Mouse (Mus musculus) liver, embryonic 16.5 days (tissue): Measurements from ENCODE around the gene Arl13b. TPM values are rescaled to one million over a fixed set of nuclear protein-coding genes. Genes with fewer than 3 reads are reported as not detected.

Experiments used
- ATAC-seq: fragments of 200-750 bp; cut with Nextera tagmentation; 2 replicates; pipeline ENCODE4 v1.8.0; 2017; ENCODE audit warnings: low read depth, mild to moderate bottlenecking, moderate number of reproducible peaks, moderate library complexity
- H3K27ac ChIP-seq: fragments of 300-500 bp; sonication (generic); 2 replicates; pipeline ENCODE4 v1.5.1; 2014; ENCODE audit warnings: mild to moderate bottlenecking, low read length
- H3K27me3 ChIP-seq: fragments of 300-500 bp; sonication (generic); 2 replicates; pipeline ENCODE4 v1.6.1; 2014; ENCODE audit warnings: low read depth, low read length, mixed read lengths; ENCODE audit not compliant: control insufficient read depth, insufficient read depth
- H3K36me3 ChIP-seq: fragments of 300-500 bp; sonication (generic); 2 replicates; pipeline ENCODE4 v1.6.1; 2014; ENCODE audit warnings: mild to moderate bottlenecking; ENCODE audit not compliant: control insufficient read depth, insufficient read depth
- H3K4me1 ChIP-seq: fragments of 300-500 bp; sonication (generic); 2 replicates; pipeline ENCODE4 v1.6.1; 2014; ENCODE audit warnings: low read depth, low read length, mixed read lengths; ENCODE audit not compliant: control insufficient read depth
- H3K4me2 ChIP-seq: fragments of 300-500 bp; sonication (generic); 2 replicates; pipeline ENCODE4 v1.6.1; 2014; ENCODE audit warnings: low read depth, low read length, mixed read lengths
- H3K4me3 ChIP-seq: fragments of 300-500 bp; sonication (generic); 2 replicates; pipeline ENCODE4 v1.5.1; 2014; ENCODE audit warnings: low read depth, mild to moderate bottlenecking, low read length
- H3K9ac ChIP-seq: fragments of 300-500 bp; sonication (generic); 2 replicates; pipeline ENCODE4 v1.6.1; 2014; ENCODE audit warnings: low read depth, low read length
- H3K9me3 ChIP-seq: fragments of 300-500 bp; sonication (generic); replicated peaks from 2 replicates; pipeline ENCODE4 v1.6.1; 2016; ENCODE audit warnings: low read length; ENCODE audit not compliant: control insufficient read depth
- WGBS: fragments of 180-500 bp; shearing (Covaris S2); extraction: QIAGEN DNeasy Blood & Tissue Kit; methylation state at CpG from one replicate; pipeline ENCODE4 v1.1.7; 2014; ENCODE audit not compliant: insufficient replicate concordance; 5-methylcytosine and 5-hydroxymethylcytosine counted together
- polyA plus RNA-seq: library from polyadenylated mRNA; unstranded; fragments of >200 nt; fragmentation: Nextera tagmentation; extraction: Ambion mirVana; gene quantifications from 2 replicates; pipeline ENCODE4 v1.2.1, GENCODE M21; 2015

Gene Arl13b
- polyA plus RNA-seq, 1 experiment from 2014 or later: 3.4 TPM

DNA sequence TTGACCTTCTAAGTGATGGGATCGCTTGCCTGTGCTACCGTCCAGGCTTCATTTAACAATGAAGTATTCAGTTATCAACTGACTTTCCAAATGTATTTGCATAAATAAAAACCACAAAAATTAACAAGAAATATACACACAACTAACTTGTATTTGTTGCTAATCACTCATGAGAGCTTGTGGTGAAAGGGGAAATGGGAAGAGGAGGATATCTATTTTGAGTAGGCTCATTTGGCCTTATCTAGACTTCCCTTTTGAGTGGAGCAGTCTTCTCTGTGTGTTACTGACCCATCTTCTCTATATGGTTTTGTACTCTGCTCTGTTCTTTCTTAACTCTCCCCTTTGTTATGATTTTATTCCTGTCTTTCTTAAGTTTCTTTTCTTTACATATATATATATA is 9.4 kb upstream of the Arl13b start:
- no peak for ATAC-seq
- Histone ChIP-seq H3K9me3 (no peaks in the 10 kb centered on the region), H3K27ac (no peak overlapping the region), H3K4me2 (no peak overlapping the region), H3K4me3 (no peak overlapping the region), H3K9ac (no peak overlapping the region), H3K27me3 (no peaks in the 10 kb centered on the region), H3K4me1 (no peaks in the 10 kb centered on the region; the same call in 1 of the 2 replicates), H3K36me3 (no peaks in the 10 kb centered on the region)
- WGBS: 48% methylated on average over 2 of the region's 2 CpGs

DNA sequence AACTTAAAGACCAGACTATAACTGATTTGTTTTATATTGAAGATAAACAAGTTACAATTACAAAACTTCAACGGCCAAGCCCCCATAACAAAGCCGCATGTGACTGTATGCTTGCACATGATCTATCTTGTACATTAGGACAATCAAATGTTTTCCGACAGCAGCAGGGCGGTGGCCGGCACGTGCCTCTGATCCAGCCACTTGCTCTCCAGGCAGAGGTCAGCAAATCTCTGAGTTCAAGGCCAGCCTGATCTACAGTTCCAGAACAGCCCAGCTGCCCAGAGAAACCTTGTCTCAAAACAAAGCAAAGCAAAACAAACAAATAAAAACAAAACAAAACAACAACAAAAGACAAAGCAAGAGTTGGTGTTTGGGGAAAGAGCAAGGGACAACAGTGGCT is 8.5 kb upstream of the Arl13b start:
- no peak overlapping the region for H3K27ac ChIP-seq
- no peak overlapping the region for H3K4me3 ChIP-seq
- H3K36me3 ChIP-seq: no peaks in the 10 kb centered on the region
- WGBS: 52% methylated on average over 6 of the region's 6 CpGs
- H3K9me3 ChIP-seq: no peaks in the 10 kb centered on the region
- no peaks in the 10 kb centered on the region; the same call in 1 of the 2 replicates for H3K4me1 ChIP-seq
- no peaks in the 10 kb centered on the region for H3K27me3 ChIP-seq
- no peak for ATAC-seq
- H3K4me2 ChIP-seq: 0 out of 2 replicates have a peak overlapping the region, but pooled peaks have one; percentile 20
- H3K9ac ChIP-seq: no peak overlapping the region

DNA sequence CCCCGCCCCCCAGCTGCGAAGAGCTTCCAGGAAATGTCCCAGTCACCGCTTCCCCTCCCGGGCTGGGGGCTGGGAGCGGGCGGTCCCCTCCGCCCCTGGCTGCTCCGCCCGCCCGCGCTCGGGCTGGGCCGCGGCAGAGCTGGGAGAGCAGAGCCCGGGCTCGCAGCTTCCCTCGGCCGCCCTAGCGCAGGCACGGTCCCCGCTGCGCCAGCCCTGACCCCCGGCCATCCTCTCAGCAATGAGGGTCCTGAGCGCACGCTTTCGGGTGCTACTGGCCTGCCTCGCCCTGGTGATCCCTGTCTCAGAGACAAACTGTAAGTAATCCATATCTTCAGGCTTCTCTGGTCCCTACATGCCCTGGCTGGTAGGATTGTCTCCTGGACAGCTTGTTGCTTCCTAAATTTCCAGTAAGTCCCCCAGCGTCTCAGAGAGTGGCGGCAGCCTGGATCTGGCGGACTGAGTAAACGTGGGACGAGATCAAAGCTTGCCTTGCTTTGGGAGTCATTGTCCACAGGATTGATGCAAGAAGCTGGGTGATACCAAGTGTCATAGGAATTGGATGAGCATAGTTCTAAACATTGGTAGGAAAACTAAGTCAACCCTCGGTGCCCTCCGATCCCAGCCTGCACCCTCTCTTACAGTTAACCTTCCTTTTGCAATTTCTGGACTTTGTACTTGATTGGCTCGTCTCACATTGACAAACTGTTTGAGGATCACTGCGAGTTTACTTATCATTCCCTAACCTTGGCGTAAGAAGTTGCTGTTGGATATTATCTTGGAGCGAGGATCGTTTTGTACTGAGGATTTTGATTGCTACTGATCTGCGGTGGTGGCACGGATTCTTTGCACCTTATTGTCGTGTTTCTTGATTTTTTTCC is 7.6 kb upstream of the Arl13b start, which contains the start of gene Pros1:
Gene Pros1 (plus strand): TSS at position 117 of the 878 bp plus-strand sequence.
- Histone ChIP-seq H3K27ac (peak within 1 kb of the TSS; percentile 29; the same call in 1 of the 2 replicates), H3K4me3 (peak within 1 kb of the TSS; percentile 67), H3K4me2 (peak within 1 kb of the TSS; percentile 80), H3K9me3 (no peaks in the 10 kb centered on the region), H3K27me3 (no peaks in the 10 kb centered on the region), H3K4me1 (no peaks in the 10 kb centered on the region; the same call in 1 of the 2 replicates), H3K36me3 (no peaks in the 10 kb centered on the region), H3K9ac (peak within 1 kb of the TSS; percentile 71)
- ATAC-seq: peak; percentile 91
- 4% methylated on average over 40 of the region's 42 CpGs for WGBS

DNA sequence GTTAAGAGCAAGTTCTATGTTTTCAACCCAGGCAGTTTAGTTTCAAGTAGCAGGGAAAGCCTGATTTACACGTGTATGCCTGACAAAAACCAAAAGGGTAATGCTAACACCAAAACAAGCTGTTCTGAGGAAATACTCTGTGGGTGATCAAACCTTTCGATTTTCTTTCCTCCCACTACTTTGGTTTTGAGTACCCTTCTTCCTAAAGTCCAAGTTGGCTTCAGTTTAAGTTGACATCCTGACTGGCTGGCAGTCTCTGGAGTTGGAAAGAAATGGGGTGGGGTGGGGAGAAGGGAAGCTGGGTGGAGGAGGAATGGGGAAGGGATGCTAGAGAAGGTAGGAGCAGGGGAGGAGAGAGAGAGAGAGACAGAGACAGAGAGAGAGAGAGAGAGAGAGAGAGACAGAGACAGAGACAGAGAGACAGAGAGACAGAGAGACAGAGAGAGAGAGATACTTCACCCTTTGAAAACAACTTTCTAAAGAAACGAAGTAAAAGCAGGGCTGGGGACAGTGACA is 6.8 kb upstream of the Arl13b start:
- Histone ChIP-seq H3K27ac (no peak overlapping the region), H3K9ac (peak overlapping the region; percentile 71), H3K27me3 (no peaks in the 10 kb centered on the region), H3K36me3 (no peaks in the 10 kb centered on the region), H3K9me3 (no peaks in the 10 kb centered on the region), H3K4me2 (peak overlapping the region; percentile 80), H3K4me1 (no peaks in the 10 kb centered on the region; the same call in 1 of the 2 replicates), H3K4me3 (peak overlapping the region; percentile 67)
- ATAC-seq: no peak
- 10% methylated on average over 3 of the region's 3 CpGs for WGBS

DNA sequence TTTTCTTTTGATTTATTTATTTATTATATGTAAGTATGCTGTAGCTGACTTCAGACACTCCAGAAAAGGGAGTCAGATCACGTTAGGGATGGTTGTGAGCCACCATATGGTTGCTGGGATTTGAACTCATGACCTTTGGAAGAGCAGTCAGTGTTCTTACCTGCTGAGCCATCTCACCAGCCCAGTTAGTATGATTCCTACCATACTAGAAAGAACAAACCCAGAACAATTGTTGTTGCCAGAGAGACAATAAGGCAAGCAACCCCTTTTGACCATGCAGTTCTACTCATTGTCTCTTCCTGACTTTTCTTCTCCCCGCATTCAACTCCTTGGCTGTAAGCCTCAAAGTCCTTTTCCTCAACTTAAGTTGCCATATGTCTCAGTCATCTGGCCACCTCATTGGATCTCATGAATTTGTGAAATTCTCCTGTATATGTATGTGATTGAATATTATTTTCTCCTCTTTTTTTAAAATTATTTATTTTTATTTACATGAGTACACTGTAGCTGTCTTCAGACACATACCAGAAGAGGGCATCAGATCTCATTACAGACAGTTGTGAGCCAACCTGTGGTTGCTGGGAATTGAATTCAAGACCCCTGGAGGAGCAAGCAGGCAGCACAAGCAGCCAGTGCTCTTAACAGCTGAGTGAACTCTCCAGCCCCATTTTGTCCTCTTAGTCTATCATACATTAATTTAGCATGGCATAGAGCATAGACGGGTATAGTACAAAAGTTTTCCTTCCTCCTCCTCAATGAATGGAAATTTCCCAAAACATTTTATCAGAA is 5.8 kb upstream of the Arl13b start:
- Histone ChIP-seq H3K27ac (no peak overlapping the region), H3K9ac (no peak overlapping the region), H3K9me3 (no peaks in the 10 kb centered on the region), H3K36me3 (no peaks in the 10 kb centered on the region), H3K4me2 (no peak overlapping the region), H3K27me3 (no peaks in the 10 kb centered on the region), H3K4me3 (no peak overlapping the region), H3K4me1 (no peaks in the 10 kb centered on the region; the same call in 1 of the 2 replicates)
- no peak for ATAC-seq
- 66% methylated on average over 3 of the region's 3 CpGs for WGBS

DNA sequence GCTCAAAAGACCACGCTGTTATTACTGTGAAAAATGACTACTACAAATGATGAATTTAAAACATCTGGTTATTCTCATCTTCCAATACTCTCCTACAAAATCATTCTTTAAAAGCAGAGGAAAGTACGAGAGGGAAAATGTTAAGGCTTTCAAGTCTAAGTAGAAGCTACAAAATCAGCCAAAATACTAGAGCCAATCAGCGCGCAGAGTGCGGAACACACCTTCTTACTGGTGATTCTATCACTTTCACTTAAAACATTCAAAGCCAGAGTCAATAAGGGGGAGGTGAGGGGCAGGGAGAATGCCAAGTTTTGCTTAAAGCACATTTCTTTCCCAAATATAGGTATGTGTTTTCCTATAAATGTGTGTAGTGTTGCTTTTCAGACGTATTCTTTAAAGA is 1.5 kb downstream of the Arl13b start:
- WGBS: 76% methylated on average over 6 of the region's 6 CpGs
- H3K9ac ChIP-seq: no peak overlapping the region
- no peaks in the 10 kb centered on the region for H3K36me3 ChIP-seq
- H3K27ac ChIP-seq: no peak overlapping the region
- no peak overlapping the region for H3K4me2 ChIP-seq
- H3K4me3 ChIP-seq: no peak overlapping the region
- no peaks in the 10 kb centered on the region for H3K27me3 ChIP-seq
- no peak for ATAC-seq
- H3K9me3 ChIP-seq: no peaks in the 10 kb centered on the region
- H3K4me1 ChIP-seq: peaks cover 9% of the 10 kb centered on the region

DNA sequence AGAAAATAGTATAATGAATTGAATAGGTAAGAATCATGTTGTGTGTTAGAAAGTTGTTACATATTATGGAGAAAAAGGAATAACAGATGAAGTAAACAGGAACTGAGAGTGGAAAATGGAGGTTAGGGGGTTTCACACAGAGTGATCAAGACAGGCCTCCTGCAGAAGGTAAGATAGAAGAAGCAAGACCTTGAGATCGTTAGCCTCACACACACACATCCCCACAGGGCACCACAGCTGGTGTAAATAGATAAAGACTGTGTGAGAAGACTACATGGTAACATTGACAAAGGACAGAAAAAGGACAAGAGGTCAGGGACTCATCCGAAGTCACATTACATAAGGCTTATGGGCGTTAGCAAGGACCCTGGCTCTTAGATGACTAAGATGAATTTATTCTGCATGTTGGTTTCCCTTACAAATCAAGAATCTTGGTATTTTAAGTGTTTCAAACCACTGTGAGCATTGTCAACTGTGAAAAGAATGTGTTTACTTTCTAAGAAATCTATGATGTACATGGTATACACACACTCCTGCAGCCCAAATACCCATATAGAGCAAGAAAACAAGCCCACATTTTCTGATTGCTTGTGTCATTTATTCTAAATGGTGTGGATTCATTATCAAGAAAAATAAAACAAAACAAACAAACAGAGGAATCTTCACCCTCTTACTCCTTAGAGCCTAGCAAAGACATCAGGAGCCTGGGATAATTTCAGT is 12.7 kb downstream of the Arl13b start:
- Histone ChIP-seq H3K4me3 (no peak overlapping the region), H3K27me3 (no peaks in the 10 kb centered on the region), H3K4me1 (peaks cover 8% of the 10 kb centered on the region), H3K9ac (no peak overlapping the region), H3K9me3 (no peaks in the 10 kb centered on the region), H3K4me2 (no peak overlapping the region), H3K27ac (peak overlapping the region; percentile 59), H3K36me3 (no peaks in the 10 kb centered on the region)
- ATAC-seq: peak; percentile 97
- WGBS: 10% methylated on average over 3 of the region's 3 CpGs

DNA sequence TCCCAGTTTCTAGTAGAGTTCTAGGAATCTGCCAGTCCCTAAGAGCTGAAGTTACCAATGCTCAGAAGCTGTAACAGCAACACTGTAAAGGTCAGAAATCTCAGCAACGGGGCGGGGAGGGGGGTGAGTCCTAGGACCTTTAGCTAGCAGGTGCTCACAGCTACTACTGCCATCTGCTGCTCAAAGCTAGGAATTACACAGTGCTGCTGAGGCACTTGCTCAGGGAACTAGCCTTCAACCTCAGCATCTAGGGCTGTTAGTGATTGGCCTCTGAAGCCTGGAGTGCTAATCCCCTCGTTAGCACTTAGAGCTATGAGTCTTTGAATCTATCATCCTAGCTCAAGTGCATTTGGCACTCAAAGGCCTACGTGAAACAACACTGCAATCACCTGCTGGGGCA is 14.4 kb downstream of the Arl13b start:
- H3K9ac ChIP-seq: no peak overlapping the region
- H3K9me3 ChIP-seq: no peaks in the 10 kb centered on the region
- no peak for ATAC-seq
- H3K4me3 ChIP-seq: no peak overlapping the region
- peaks cover 8% of the 10 kb centered on the region for H3K4me1 ChIP-seq
- H3K36me3 ChIP-seq: no peaks in the 10 kb centered on the region
- no peak overlapping the region for H3K4me2 ChIP-seq
- H3K27ac ChIP-seq: no peak overlapping the region
- H3K27me3 ChIP-seq: no peaks in the 10 kb centered on the region
- 16% methylated on average over 4 of the region's 4 CpGs for WGBS
